Mouse (Mus musculus) midbrain, embryonic 16.5 days (tissue): ENCODE results near the gene Naaladl1. TPM values are rescaled to one million over a fixed set of nuclear protein-coding genes. Genes with fewer than 3 reads are reported as not detected.
A peak's percentile ranks its signal among the peaks of the same experiment; 100 is the strongest.
"Not testable (repeated sequence)": the region's sequence is repeated elsewhere in the genome, so short reads cannot be mapped to it uniquely, and the experiment has no call there.

Experiments used
- ATAC-seq: fragments of 200-750 bp; cut with Nextera tagmentation; 2 replicates; pipeline ENCODE4 v1.8.0; 2017; ENCODE audit warnings: moderate TSS enrichment
- H3K27ac ChIP-seq: fragments of 300-500 bp; sonication (generic); 2 replicates; pipeline ENCODE4 v1.5.1; 2014; ENCODE audit warnings: mild to moderate bottlenecking, low read length, mixed read lengths
- H3K27me3 ChIP-seq: fragments of 300-500 bp; sonication (generic); 2 replicates; pipeline ENCODE4 v1.6.1; 2014; ENCODE audit warnings: low read depth, low read length, mixed read lengths; ENCODE audit not compliant: control insufficient read depth, insufficient read depth
- H3K36me3 ChIP-seq: fragments of 300-500 bp; sonication (generic); 2 replicates; pipeline ENCODE4 v1.6.1; 2014; ENCODE audit warnings: mild to moderate bottlenecking, low read length, moderate library complexity, mixed read lengths; ENCODE audit not compliant: control insufficient read depth, insufficient read depth
- H3K4me1 ChIP-seq: fragments of 300-500 bp; sonication (generic); 2 replicates; pipeline ENCODE4 v1.6.1; 2014; ENCODE audit warnings: mild to moderate bottlenecking, low read length, mixed read lengths; ENCODE audit not compliant: control insufficient read depth, insufficient read depth
- H3K4me2 ChIP-seq: fragments of 300-500 bp; sonication (generic); 2 replicates; pipeline ENCODE4 v1.6.1; 2014; ENCODE audit warnings: mild to moderate bottlenecking, low read length, mixed read lengths
- H3K4me3 ChIP-seq: fragments of 300-500 bp; sonication (generic); 2 replicates; pipeline ENCODE4 v1.5.1; 2014; ENCODE audit warnings: low read depth, mild to moderate bottlenecking, low read length, moderate library complexity, mixed read lengths
- H3K9ac ChIP-seq: fragments of 300-500 bp; sonication (generic); 2 replicates; pipeline ENCODE4 v1.6.1; 2014; ENCODE audit warnings: low read depth, low read length, mixed read lengths
- H3K9me3 ChIP-seq: fragments of 300-500 bp; sonication (generic); replicated peaks from 2 replicates; pipeline ENCODE4 v1.6.1; 2014; ENCODE audit warnings: mild to moderate bottlenecking, low read length, mixed read lengths; ENCODE audit not compliant: control insufficient read depth, poor library complexity, severe bottlenecking
- WGBS: fragments of 180-500 bp; shearing (Covaris S2); extraction: QIAGEN DNeasy Blood & Tissue Kit; methylation state at CpG from one replicate; pipeline ENCODE4 v1.1.7; 2014; 5-methylcytosine and 5-hydroxymethylcytosine counted together
- polyA plus RNA-seq: library from polyadenylated mRNA; unstranded; fragments of >200 nt; fragmentation: Nextera tagmentation; extraction: Ambion mirVana; gene quantifications from 2 replicates; pipeline ENCODE4 v1.2.1, GENCODE M21; 2015

The Naaladl1 gene
- polyA plus RNA-seq, 1 experiment from 2014 or later: 0.25 TPM

DNA sequence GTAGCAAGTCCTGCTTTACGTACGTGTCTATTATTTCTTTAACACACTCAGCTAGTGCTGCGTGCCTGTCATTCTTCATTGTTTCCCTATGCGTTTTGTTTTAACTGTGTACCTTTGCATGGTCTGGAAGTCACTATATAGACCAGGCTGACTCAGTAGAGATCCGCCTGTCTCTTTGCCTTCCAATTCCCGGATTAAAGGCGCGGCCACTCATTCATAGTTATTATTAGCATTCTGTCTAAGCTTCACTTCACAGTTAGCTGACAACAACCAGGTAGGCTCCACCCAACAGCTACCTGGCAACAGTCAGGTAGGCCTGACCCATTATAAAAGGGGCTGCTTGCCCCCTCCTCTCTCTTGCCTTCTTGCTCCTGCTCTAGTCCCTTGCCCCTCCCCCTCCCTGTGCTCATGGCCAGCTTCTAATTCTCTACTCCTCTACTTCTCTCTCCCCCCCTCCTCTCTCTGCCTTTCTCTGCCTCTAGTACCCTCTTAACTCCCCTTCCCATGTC is 13.1 kb downstream of the Naaladl1 start:
- under 1% methylated on average over 8 of the region's 8 CpGs for WGBS
- peak overlapping the region; percentile 91 for H3K27ac ChIP-seq
- peak; percentile 63 for ATAC-seq
- peak overlapping the region; percentile 83 for H3K4me3 ChIP-seq
- peak overlapping the region; percentile 70 for H3K9ac ChIP-seq
- no peaks in the 10 kb centered on the region for H3K9me3 ChIP-seq
- H3K4me2 ChIP-seq: peak overlapping the region; percentile 90
- H3K27me3 ChIP-seq: no peaks in the 10 kb centered on the region
- H3K36me3 ChIP-seq: peaks cover 19% of the 10 kb centered on the region
- peaks cover 22% of the 10 kb centered on the region for H3K4me1 ChIP-seq

DNA sequence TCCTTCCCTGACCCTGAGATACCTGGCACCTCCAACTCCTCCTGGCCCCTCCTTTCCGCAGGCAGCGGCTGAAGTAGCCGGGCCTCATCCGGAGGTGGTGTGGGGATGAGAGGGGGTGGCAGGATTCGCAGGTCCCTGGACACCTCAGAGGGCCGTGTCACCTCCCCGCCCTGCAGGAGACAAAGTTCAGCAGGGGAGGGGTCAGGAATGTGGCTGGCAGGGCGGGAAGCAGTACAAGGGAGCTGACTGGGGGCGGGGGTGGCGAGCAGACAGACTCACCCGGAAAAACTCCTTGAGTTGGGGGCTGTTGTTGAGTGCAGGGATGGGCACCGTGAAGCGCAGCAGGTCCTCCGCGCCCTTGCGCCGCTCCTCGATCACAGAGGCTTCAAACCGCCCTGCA is 16.2 kb downstream of the Naaladl1 start:
- peaks cover 20% of the 10 kb centered on the region for H3K4me1 ChIP-seq
- 0 out of 2 replicates have a peak, but pooled peaks cover 3% of the 10 kb centered on the region for H3K36me3 ChIP-seq
- ATAC-seq: no peak
- no peak overlapping the region for H3K4me2 ChIP-seq
- WGBS: 44% methylated on average over 19 of the region's 19 CpGs
- no peak overlapping the region for H3K27ac ChIP-seq
- no peak overlapping the region for H3K4me3 ChIP-seq
- H3K9me3 ChIP-seq: no peaks in the 10 kb centered on the region
- H3K9ac ChIP-seq: no peak overlapping the region
- H3K27me3 ChIP-seq: no peaks in the 10 kb centered on the region

DNA sequence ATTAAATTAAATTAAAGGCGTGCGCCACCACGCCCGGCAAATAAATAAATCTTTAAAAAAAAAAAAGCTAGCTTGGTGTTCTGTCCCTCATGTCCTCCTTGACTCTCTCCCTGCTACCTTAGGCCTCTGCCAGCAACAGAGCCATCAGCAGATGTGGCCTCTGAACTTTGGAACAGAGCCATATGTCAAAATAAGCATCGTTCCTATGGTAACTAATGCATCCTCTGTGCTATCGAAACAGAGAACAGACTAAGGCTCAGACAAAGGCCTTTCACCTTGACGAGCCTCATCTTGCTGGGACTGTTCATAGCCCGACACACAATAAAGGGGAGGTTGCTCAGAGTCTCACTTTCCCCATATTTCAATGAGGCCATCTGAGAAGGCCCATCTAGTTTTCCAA is 17.7 kb downstream of the Naaladl1 start:
- H3K9me3 ChIP-seq: no peaks in the 10 kb centered on the region
- H3K4me1 ChIP-seq: peaks cover 15% of the 10 kb centered on the region
- ATAC-seq: no peak
- H3K9ac ChIP-seq: no peak overlapping the region
- no peak overlapping the region for H3K27ac ChIP-seq
- no peaks in the 10 kb centered on the region for H3K27me3 ChIP-seq
- WGBS: 70% methylated on average over 8 of the region's 8 CpGs
- no peak overlapping the region for H3K4me3 ChIP-seq
- 0 out of 2 replicates have a peak, but pooled peaks cover 3% of the 10 kb centered on the region for H3K36me3 ChIP-seq
- H3K4me2 ChIP-seq: no peak overlapping the region

DNA sequence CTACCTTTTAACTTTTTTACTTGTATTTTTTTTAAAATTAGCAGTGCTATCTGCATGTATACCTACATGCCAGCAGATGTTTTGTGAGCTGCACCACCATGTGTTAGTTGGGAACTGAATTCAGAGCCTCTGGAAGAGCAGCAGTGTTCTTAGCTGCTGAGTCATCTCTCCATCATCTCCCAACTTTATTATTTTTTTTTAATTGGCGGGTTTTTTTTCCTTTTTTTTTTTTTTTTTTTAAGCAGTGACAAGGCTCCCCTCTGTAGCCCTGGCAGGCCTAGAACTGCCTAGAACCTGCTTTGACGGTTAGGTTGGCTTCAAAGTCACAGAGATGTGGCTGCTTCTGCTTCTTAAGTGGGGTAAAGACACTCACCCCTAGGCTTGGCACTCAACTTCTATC is 19.3 kb downstream of the Naaladl1 start:
- Histone ChIP-seq H3K27ac (no peak overlapping the region), H3K27me3 (no peaks in the 10 kb centered on the region), H3K4me3 (no peak overlapping the region), H3K9ac (no peak overlapping the region), H3K36me3 (0 out of 2 replicates have a peak, but pooled peaks cover 3% of the 10 kb centered on the region), H3K4me1 (peaks cover 7% of the 10 kb centered on the region), H3K4me2 (no peak overlapping the region), H3K9me3 (no peaks in the 10 kb centered on the region)
- ATAC-seq: no peak
- 88% methylated on average over 2 of the region's 2 CpGs for WGBS

DNA sequence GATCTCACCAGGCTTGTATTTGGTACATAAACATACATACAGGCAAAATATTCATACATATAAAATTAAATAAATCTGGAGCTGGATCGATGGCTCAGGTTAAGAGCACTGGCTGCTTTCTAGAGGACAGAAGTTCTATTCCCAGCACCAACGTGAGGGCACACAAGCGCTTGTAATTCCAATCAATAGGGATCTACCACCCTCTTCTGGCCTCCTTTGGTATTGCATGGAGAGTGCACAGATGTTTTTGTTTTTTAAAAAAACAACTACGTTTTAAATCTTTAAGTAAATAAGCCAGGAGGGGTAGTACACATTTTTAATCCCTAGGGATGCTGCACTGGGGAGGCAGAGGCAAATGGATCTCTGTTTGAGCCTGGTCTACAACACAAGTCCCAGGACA is 20.7 kb downstream of the Naaladl1 start:
- no peaks in the 10 kb centered on the region for H3K9me3 ChIP-seq
- 24% methylated on average over 4 of the region's 4 CpGs for WGBS
- no peaks in the 10 kb centered on the region for H3K27me3 ChIP-seq
- H3K27ac ChIP-seq: no peak overlapping the region
- H3K4me3 ChIP-seq: no peak overlapping the region
- no peak overlapping the region for H3K9ac ChIP-seq
- no peak overlapping the region for H3K4me2 ChIP-seq
- peaks cover 7% of the 10 kb centered on the region for H3K4me1 ChIP-seq
- no peak for ATAC-seq
- H3K36me3 ChIP-seq: no peaks in the 10 kb centered on the region

DNA sequence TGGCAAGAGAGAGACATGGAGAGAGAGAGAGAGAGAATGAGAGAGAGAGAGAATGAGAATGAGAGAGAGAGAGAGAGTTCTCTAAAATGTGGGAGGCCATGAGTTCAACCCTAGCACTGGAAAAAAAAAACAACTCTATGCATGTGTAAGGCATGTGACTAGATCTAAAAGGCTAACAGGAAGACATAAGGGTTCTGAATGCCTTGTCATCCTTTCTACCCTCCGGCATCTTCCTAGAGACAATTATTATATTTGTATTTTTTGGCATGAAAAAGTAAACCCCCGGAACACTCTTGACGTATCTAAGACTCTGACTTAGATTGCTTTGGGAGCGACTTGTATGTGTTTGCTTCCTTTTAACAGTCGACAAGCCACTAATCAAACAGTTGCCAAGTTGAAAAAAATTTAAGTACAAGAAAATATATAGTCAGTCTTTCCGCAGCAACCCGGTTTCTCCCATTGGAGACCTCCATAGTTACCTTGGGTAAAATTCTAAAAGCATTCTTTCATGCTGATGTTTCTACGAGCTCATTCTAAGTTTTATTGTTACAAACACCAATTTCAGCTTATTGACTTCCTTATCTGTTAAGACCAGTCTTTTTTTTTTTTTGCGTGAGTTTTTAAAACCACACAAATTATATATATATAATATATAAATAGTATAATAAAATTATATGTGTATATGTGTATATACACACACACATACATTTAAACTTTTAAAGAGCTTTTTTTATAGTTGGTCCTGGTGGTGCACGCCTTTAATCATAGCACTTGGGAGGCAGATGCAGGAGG is 21.4 kb downstream of the Naaladl1 start:
- Histone ChIP-seq H3K4me1 (peaks cover 7% of the 10 kb centered on the region), H3K36me3 (no peaks in the 10 kb centered on the region), H3K9me3 (no peaks in the 10 kb centered on the region), H3K9ac (no peak overlapping the region), H3K4me2 (peak overlapping the region; percentile 59), H3K27ac (peak overlapping the region; percentile 90; the same call in 1 of the 2 replicates), H3K27me3 (no peaks in the 10 kb centered on the region), H3K4me3 (peak overlapping the region; percentile 53)
- 78% methylated on average over 10 of the region's 10 CpGs for WGBS
- no peak for ATAC-seq

DNA sequence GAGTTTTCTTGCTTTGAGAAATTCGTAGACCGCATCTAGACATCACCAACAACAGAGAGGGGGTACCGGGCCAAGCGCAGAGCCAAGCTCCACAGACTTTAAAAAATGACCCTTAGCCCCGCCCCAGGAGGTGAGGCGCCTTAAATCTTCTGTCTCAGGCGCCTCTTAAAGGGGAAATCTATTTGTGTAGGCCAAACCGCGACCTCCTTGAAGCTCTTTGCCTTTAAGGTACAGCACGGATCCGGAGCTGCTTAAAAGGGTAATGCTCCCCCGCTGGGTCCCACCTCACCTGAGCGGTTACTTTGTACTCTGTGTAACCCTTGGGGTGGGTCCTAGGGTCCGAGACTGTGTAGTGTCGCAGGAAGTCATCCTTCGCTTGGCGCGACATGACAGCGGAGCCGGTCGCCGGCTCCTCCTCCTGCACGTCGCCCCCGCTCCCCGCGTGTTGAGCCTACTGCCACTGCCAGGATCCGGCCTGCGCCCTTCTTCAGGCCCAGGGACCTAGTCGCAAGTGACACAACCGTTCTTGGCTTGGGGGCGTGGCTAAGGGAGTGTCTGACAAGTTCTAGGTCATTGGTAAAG is 22.3 kb downstream of the Naaladl1 start, which contains the start of gene Snx15:
Gene Snx15, minus strand, starts transcription at position 545 of the 582 bp plus-strand sequence.
- Histone ChIP-seq H3K4me2 (peak within 1 kb of the TSS; percentile 59), H3K36me3 (no peaks in the 10 kb centered on the region), H3K27me3 (no peaks in the 10 kb centered on the region), H3K27ac (peak within 1 kb of the TSS; percentile 90), H3K9me3 (no peaks in the 10 kb centered on the region), H3K4me1 (peaks cover 7% of the 10 kb centered on the region), H3K4me3 (peak within 1 kb of the TSS; percentile 53), H3K9ac (peak within 1 kb of the TSS; percentile 72)
- WGBS: under 1% methylated on average over 32 of the region's 32 CpGs
- ATAC-seq: peak; percentile 95

DNA sequence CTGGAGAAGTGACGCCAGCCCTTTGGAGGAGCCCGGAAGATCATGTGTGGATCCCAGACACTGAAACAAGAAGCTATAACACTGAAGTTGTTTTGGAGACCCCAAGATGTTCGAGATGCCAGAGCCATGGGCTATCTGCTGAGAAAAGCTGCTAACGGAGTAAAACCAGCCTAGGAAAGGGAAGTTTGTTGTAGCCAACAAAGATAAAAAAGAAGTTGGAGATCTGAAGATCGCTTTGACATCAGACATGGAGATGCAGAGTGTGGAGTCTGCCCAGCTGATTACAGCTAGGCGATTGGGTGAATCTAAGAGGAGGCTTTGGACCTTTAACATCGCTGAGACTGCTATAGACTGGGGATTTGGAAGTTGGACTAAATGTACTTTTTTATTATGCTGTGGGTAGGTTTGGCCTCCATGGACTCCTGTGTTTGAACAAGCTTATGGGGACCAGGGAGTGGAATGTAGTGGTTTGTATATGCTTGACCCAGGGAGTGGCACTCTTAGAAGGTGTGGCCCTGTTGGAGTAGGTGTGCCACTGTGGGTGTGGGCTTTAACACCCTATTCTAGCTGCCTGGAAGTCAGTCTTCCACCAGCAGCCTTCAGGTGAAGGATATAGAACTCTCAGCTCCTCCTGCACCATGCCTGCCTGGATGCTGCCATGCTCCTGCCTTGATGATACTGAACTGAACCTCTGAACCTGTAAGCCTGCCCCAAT is 25.0 kb downstream of the Naaladl1 start:
- 76% methylated on average over 7 of the region's 7 CpGs for WGBS

More for the DNA sequence above, 25.0 kb downstream of the Naaladl1 start:
- not testable (repeated sequence) for H3K27ac ChIP-seq, ATAC-seq, H3K9ac ChIP-seq, H3K4me3 ChIP-seq, H3K4me2 ChIP-seq, H3K4me1 ChIP-seq, H3K36me3 ChIP-seq, H3K9me3 ChIP-seq, H3K27me3 ChIP-seq
